Mouse (Mus musculus): Measurements from ENCODE around the gene Ttc3. TPM values are rescaled to one million over a fixed set of nuclear protein-coding genes. Genes with fewer than 3 reads are reported as not detected.

Ttc3 gene
- polyA plus RNA-seq, 1 experiment = 16.2 TPM

DNA sequence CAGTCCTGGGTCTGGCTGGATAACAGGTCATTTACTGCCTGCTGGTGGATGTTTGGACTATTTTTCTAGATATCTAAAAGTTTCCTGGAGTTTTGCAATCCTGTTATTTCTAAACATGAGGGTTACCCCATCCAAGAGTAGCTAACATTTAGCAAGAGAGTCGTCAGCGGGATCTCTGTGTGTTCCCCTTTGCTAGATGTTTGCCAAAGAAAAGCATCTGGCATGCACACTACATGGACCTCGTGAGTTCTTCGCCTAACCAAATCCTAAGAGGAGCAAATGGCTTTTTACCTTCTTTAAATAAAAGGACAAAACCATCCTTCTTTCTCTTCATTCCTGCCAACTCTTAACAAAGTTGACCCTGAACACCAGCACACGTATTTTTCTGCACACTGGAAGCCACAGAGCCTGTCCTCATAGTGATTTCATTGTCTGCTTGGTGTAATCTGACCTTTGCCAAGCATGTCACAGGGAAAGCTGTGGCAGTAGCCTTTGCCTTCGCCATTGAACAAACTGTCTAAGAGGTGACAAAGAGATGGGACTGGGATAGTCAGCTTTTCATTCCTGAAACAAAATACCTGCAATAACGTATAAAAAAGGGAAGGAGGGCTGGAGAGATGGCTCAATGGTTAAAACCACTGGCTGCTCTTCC is 23.2 kb upstream of the Ttc3 start:
- Histone ChIP-seq H3K79me3 (ENCODE audit: low read depth) (no peaks in the 10 kb centered on the region), H3K4me3 (ENCODE audit: insufficient read depth, poor library complexity, severe bottlenecking) (no peak overlapping the region), H3K36me3 (ENCODE audit: control insufficient read depth, insufficient read depth) (no peaks in the 10 kb centered on the region), H3K27me3 (ENCODE audit: control insufficient read depth, insufficient read depth, insufficient read length) (no peaks in the 10 kb centered on the region), H3K79me2 (ENCODE audit: control insufficient read depth, insufficient read depth) (no peaks in the 10 kb centered on the region), H3ac (ENCODE audit: control insufficient read depth, insufficient read length, low read depth) (no peak overlapping the region)
- TF ChIP-seq FOSL1 (IDR thresholded peaks at IDR 0.05; ENCODE audit: insufficient read depth, low read length, poor library complexity, severe bottlenecking) = no peak
- TF ChIP-seq USF1 (IDR thresholded peaks at IDR 0.05; ENCODE audit: low read depth) = no peak
- no peak for TF ChIP-seq CTCF (IDR thresholded peaks at IDR 0.05; ENCODE audit: control insufficient read depth, insufficient read depth, insufficient read length)
- no peak for TF ChIP-seq MYOD1 (IDR thresholded peaks at IDR 0.05; ENCODE audit: control insufficient read depth, insufficient read length, low read depth)
- no peak for TF ChIP-seq CEBPB (IDR thresholded peaks at IDR 0.05; ENCODE audit: low read depth)
- no peak for TF ChIP-seq MYOG (IDR thresholded peaks at IDR 0.05; ENCODE audit: control insufficient read depth, extremely low read depth, insufficient read length)
- no peak for TF ChIP-seq MAX (IDR thresholded peaks at IDR 0.05)

DNA sequence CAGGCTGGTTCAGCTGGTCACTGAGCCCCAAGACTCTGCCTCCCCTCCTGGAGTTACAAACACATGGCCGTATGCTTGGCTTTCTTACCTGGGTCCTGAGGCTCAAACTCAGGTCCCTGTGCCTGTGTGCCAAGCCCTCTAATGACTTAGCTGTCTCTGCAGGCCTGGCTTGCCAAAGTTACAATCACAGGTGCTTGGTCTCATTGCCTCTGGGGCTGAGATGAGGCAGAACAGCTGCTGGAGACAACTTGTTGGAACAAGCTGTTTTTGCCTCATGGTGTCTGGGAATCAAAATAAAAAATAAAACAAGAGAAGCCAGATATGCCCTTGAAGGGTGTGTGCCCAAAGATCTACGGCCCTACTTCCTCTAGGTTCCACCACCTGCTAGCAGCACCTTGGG is 21.6 kb upstream of the Ttc3 start:
- H3K79me2 ChIP-seq (ENCODE audit: control insufficient read depth, insufficient read depth) = no peaks in the 10 kb centered on the region
- no peak overlapping the region for H3ac ChIP-seq (ENCODE audit: control insufficient read depth, insufficient read length, low read depth)
- H3K27me3 ChIP-seq (ENCODE audit: control insufficient read depth, insufficient read depth, insufficient read length) = no peaks in the 10 kb centered on the region
- TF ChIP-seq FOSL1 (IDR thresholded peaks at IDR 0.05; ENCODE audit: insufficient read depth, low read length, poor library complexity, severe bottlenecking) (no peak), USF1 (IDR thresholded peaks at IDR 0.05; ENCODE audit: low read depth) (no peak), MYOD1 (IDR thresholded peaks at IDR 0.05; ENCODE audit: control insufficient read depth, insufficient read length, low read depth) (no peak), CEBPB (IDR thresholded peaks at IDR 0.05; ENCODE audit: low read depth) (no peak), MYOG (IDR thresholded peaks at IDR 0.05; ENCODE audit: control insufficient read depth, extremely low read depth, insufficient read length) (no peak)
- H3K4me3 ChIP-seq (ENCODE audit: insufficient read depth, poor library complexity, severe bottlenecking) = no peak overlapping the region
- no peaks in the 10 kb centered on the region for H3K79me3 ChIP-seq (ENCODE audit: low read depth)
- no peaks in the 10 kb centered on the region for H3K36me3 ChIP-seq (ENCODE audit: control insufficient read depth, insufficient read depth)

DNA sequence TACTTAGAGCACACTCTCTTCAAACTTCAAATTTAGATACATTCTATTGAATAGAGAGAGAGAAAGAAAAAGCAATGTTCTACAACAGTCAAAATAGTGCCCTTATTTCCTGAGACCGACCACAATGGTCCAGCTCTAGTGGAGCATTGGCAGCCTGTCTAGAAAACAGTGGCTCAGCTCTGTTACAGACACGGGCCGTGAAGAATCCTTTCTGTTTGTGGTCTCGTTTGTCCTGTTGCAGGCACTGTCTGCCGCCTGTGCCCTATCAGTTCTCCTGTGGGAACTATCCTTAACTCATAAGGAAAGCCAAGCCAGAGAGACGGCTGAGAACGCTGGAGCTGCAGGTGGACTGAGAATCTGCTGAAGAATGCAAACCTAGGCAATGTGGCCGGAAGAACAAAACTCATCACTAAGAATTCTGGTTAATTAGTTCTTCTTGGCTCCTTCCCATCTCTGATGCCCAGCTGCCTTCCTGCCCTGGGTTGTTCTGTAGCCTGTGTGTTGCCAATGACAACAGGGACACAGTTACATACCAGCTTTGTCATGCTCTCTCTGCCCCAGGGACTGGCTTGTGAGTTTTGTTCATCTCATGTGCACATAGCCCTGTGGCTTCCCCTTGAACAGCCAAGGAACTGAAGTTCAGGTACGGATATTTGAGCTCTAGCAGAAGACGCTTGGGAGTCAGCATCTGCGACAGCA is 20.7 kb upstream of the Ttc3 start:
- Histone ChIP-seq H3K36me3 (ENCODE audit: control insufficient read depth, insufficient read depth) (no peaks in the 10 kb centered on the region), H3K4me3 (ENCODE audit: insufficient read depth, poor library complexity, severe bottlenecking) (no peak overlapping the region), H3K79me2 (ENCODE audit: control insufficient read depth, insufficient read depth) (no peaks in the 10 kb centered on the region)

DNA sequence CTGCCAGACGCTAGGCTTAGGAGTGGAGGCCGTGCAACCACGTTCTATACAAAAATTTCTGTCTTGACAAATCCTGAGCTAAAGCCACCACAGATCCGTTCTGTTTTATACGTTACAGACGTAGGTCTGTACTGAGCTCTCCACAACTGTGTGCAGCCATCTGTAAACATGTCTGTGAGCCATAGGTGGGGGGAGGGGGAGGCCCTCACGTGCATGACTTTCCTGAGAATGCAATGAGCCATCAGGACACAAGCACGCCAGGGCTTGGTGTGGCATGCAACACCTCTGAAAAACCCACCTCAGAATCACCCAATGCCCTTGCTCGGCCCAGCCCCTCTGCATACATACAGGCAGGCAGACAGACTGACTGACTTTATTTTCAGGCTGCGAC is 20.1 kb upstream of the Ttc3 start:
- H3K79me3 ChIP-seq (ENCODE audit: low read depth) = no peaks in the 10 kb centered on the region
- H3K27me3 ChIP-seq (ENCODE audit: control insufficient read depth, insufficient read depth, insufficient read length) = no peaks in the 10 kb centered on the region
- no peaks in the 10 kb centered on the region for H3K36me3 ChIP-seq (ENCODE audit: control insufficient read depth, insufficient read depth)
- TF ChIP-seq FOSL1 (IDR thresholded peaks at IDR 0.05; ENCODE audit: insufficient read depth, low read length, poor library complexity, severe bottlenecking) (no peak), CEBPB (IDR thresholded peaks at IDR 0.05; ENCODE audit: low read depth) (no peak), USF1 (IDR thresholded peaks at IDR 0.05; ENCODE audit: low read depth) (no peak), CTCF (IDR thresholded peaks at IDR 0.05; ENCODE audit: control insufficient read depth, insufficient read depth, insufficient read length) (no peak), MYOD1 (IDR thresholded peaks at IDR 0.05; ENCODE audit: control insufficient read depth, insufficient read length, low read depth) (no peak), MAX (IDR thresholded peaks at IDR 0.05) (no peak), MYOG (IDR thresholded peaks at IDR 0.05; ENCODE audit: control insufficient read depth, extremely low read depth, insufficient read length) (no peak)
- H3K4me3 ChIP-seq (ENCODE audit: insufficient read depth, poor library complexity, severe bottlenecking) = no peak overlapping the region
- no peaks in the 10 kb centered on the region for H3K79me2 ChIP-seq (ENCODE audit: control insufficient read depth, insufficient read depth)
- no peak overlapping the region for H3ac ChIP-seq (ENCODE audit: control insufficient read depth, insufficient read length, low read depth)

More for the DNA sequence above, 20.7 kb upstream of the Ttc3 start:
- H3K27me3 ChIP-seq (ENCODE audit: control insufficient read depth, insufficient read depth, insufficient read length) = no peaks in the 10 kb centered on the region
- H3ac ChIP-seq (ENCODE audit: control insufficient read depth, insufficient read length, low read depth) = no peak overlapping the region
- TF ChIP-seq CEBPB (IDR thresholded peaks at IDR 0.05; ENCODE audit: low read depth) = no peak
- no peak for TF ChIP-seq MYOG (IDR thresholded peaks at IDR 0.05; ENCODE audit: control insufficient read depth, extremely low read depth, insufficient read length)
- no peak for TF ChIP-seq USF1 (IDR thresholded peaks at IDR 0.05; ENCODE audit: low read depth)
- no peak for TF ChIP-seq MAX (IDR thresholded peaks at IDR 0.05)
- no peak for TF ChIP-seq FOSL1 (IDR thresholded peaks at IDR 0.05; ENCODE audit: insufficient read depth, low read length, poor library complexity, severe bottlenecking)
- no peak for TF ChIP-seq CTCF (IDR thresholded peaks at IDR 0.05; ENCODE audit: control insufficient read depth, insufficient read depth, insufficient read length)
- no peak for TF ChIP-seq MYOD1 (IDR thresholded peaks at IDR 0.05; ENCODE audit: control insufficient read depth, insufficient read length, low read depth)
- no peaks in the 10 kb centered on the region for H3K79me3 ChIP-seq (ENCODE audit: low read depth)

DNA sequence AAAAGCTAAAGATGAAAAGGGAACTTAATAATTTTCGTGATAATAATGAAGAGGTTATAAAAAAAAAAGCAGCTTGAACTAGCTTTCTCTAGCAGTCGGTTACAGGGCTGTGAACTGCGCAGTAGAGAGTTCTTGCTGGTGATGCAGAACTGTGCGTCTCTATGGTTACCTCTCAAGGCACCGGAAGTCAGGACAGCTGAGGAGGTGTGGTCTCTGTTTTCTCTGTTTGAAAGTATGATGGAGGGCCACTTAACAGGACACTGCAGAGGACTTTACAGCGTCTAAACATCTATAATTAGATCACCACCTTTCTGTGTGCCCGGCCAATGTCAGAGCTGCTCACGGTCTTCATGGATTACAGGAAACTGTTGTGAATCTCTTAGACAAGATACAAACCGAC is 16.0 kb upstream of the Ttc3 start:
- H3K36me3 ChIP-seq (ENCODE audit: control insufficient read depth, insufficient read depth) = no peaks in the 10 kb centered on the region
- no peak overlapping the region for H3ac ChIP-seq (ENCODE audit: control insufficient read depth, insufficient read length, low read depth)
- TF ChIP-seq FOSL1 (IDR thresholded peaks at IDR 0.05; ENCODE audit: insufficient read depth, low read length, poor library complexity, severe bottlenecking) (no peak), MYOD1 (IDR thresholded peaks at IDR 0.05; ENCODE audit: control insufficient read depth, insufficient read length, low read depth) (no peak), USF1 (IDR thresholded peaks at IDR 0.05; ENCODE audit: low read depth) (no peak), CEBPB (IDR thresholded peaks at IDR 0.05; ENCODE audit: low read depth) (no peak), MYOG (IDR thresholded peaks at IDR 0.05; ENCODE audit: control insufficient read depth, extremely low read depth, insufficient read length) (no peak)
- H3K79me2 ChIP-seq (ENCODE audit: control insufficient read depth, insufficient read depth) = no peaks in the 10 kb centered on the region
- H3K79me3 ChIP-seq (ENCODE audit: low read depth) = no peaks in the 10 kb centered on the region
- no peaks in the 10 kb centered on the region for H3K27me3 ChIP-seq (ENCODE audit: control insufficient read depth, insufficient read depth, insufficient read length)
- no peak overlapping the region for H3K4me3 ChIP-seq (ENCODE audit: insufficient read depth, poor library complexity, severe bottlenecking)

Data from C2C12 (cell line).